Mouse (Mus musculus) ovary, postnatal 14 days (tissue): Measurements from ENCODE around the gene Fam3c.
A peak's percentile ranks its signal among the peaks of the same experiment; 100 is the strongest.

Source experiments
- DNase-seq: peaks from one replicate; pipeline ENCODE4 v3.0.0; 2022; ENCODE audit warnings: low spot score

Gene Fam3c

GRCm38 (mm10) chr6:22356086-22356507 lies at the start of gene Fam3c:
Fam3c (minus strand) TSS chr6:22356243.
- peak; percentile 97 for DNase-seq

- no peak for DNase-seq
Observed at GRCm38 (mm10) chr6:22405021-22405420, 49.0 kb upstream of the Fam3c start.

DNA sequence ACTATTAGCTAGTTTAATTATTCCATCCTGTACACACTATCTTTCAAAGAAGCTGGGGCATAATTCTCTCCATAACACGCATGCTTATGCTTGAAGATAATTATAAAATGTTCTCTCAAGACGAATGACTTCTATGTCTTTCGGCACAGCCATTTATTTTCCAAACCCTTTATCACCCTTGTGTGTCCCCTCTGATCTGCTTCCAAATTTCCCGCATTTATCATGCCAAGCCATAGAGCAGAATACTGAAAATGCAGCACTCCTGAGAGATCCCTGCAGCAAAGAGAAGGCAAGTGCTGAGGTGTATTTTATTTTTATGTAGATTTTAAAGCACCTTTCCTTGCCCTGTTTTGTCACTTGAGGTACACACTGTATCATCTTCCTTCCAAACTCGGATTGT lies 47.7 kb upstream of the Fam3c start:
- no peak for DNase-seq

DNA sequence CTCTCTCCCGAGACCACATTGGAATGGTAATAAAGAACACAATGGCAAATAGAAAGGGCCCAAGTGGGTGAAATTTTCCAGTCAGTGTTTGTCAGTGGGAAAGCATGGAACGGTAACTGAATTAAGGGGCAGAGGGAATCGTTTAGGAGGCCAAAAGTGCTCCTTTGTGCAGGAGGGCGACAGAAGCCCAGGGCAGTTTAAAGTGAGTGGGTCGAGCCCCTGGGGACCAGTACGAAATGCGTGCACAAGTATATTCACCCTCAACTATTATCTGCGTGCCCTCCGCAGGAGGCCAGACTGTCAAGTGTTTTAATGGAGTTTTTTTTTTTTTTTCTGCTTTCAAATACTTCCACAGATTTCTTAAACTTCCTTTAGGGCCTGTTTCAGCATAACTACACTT lies 47.3 kb upstream of the Fam3c start:
- no peak for DNase-seq

DNA sequence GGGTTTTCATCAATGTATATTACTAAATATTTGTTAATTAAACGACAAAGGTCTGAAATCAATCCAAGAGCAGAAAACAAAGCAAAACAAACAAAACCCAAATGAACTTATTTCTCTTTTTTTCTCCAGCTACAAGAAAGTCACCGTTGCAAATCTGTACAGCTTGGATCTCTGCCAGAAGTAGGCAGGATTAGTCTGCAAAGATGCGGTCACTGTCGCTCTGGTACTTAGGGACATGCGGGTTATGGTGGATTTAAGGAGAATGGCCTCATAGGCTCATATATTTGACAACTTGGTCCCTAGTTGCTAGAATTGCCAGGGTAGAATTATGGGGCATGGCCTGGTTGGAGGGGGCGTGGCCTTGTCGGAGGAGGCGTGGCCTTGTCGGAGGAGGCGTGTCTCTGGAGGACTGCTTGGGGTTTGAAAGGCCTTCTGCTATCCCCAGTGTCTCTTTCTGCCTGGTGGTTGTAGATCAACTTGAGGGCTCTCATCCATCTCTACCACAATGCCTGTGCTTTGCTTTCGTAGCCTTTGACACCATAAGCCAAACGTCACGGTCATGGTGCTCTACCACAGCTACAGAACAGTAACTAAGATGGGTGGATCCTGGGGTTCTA lies 46.6 kb upstream of the Fam3c start:
- DNase-seq, result no peak

- no peak for DNase-seq
Observed at GRCm38 (mm10) chr6:22402037-22402436, 46.0 kb upstream of the Fam3c start.

GRCm38 (mm10) chr6:22398079-22398774 lies 42.2 kb upstream of the Fam3c start:
- DNase-seq, result no peak

GRCm38 (mm10) chr6:22395207-22395606 lies 39.2 kb upstream of the Fam3c start:
- no peak for DNase-seq

GRCm38 (mm10) chr6:22390654-22391365 lies 34.8 kb upstream of the Fam3c start:
- no peak for DNase-seq

DNA sequence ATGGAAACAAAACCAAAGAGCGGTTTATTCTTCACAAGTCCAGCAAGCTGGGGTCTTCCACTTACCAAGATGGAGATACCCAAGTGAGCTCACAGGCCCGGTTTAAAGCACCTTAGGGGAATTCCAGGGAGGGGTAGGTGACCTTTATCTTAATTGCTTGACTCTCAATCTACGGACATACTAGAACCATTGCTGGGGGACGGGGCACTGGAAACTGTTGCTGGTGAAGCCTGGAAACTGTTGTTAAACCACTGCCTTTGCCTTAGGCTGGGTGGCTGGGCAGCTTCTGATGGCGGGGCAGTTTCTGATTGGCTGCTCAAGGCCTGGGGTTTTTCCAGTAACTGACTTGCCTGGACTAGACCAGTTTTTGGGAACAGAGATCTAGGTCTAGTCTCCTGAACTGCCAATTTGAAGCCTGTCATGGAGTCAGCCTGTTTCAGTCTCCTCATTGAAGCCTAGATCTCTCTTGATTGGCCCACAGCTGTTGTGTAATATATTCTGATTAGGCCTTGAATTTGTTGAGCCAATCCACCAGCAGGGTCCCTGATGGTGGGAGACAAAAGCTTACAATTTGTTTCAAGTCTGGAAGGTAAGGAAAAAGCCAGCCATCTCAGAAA lies 29.3 kb upstream of the Fam3c start:
- DNase-seq, result no peak

DNA sequence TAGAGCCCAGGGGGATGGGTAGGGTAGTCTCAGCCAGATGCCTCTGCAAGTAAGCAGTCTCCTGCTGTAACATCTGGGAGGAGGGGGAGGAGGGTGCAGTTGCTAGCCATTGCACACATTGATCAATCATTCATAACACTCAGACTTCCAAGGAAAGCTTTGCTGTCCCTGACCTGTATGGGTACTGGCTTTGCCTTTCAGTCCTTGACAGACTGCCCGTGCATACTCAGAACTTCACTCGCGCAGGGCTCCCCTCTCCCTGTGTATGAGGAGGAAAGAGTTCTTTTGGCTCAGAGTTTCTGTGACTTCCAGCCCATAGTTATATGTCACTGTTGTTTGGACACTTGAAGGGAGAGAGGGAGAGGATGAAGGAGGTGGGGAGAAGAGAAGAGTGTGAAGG lies 24.2 kb upstream of the Fam3c start:
- DNase-seq, result no peak

- DNase-seq, result no peak
Observed at GRCm38 (mm10) chr6:22379831-22380230, 23.8 kb upstream of the Fam3c start.

- no peak for DNase-seq
Observed at GRCm38 (mm10) chr6:22378462-22378861, 22.4 kb upstream of the Fam3c start.

DNA sequence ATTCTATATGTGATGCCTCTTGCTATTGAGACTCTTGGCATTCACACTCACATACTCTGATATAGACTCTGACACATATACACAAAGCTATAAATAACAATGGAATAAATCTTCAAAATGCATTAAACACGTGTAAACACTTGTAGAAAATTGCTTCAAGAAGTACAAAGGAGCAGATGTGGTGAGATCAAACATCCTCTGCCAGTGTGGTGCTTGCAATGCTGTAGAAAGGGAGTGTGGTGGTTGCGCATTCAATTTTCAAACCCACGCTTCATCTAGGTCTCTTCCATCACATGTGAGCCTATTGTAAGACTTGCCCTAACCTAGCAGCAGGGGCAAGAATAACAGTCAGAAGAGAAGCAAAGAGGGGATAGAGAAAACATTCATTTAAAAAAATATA lies 18.7 kb upstream of the Fam3c start:
- no peak for DNase-seq

DNA sequence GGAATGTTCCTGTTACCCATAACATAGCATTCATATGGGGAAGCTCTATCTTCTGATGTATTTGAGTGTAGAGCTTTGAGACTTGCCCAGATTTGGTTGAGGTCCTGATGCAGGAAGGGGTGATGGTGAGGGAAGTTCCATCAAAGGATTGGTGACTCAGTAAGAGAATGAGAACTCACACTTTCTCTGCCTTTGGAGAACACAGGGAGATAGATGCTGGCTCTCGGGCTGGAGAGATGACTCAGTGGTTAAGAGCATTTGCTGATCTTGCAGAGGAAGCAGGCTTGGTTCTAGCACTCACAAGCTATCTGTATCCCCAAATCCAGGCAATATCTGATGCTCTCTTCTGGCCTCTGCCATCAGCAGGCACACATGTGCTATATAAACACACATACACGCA lies 17.4 kb upstream of the Fam3c start:
- DNase-seq, result no peak

DNA sequence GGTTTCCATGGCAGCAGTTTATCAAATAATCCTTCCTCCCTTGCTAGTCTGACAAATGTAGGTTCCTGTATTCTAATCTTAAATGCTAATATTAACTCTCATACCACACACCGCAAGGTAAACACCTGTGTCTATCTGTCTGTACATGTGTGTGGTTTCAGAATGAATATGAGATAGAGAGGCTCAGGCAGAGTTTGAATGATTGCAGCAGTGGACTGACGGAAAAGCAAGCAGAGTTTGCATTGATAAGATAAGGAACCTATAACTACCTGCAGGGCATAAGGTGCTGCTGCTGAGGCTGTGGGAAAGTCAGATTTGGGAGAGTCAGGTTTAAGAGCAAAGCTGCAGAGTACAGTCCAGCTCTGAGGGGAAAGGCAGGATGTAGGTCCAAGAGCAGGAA lies 10.9 kb upstream of the Fam3c start:
- no peak for DNase-seq

GRCm38 (mm10) chr6:22363590-22363989 lies 7.5 kb upstream of the Fam3c start:
- DNase-seq, result no peak

DNA sequence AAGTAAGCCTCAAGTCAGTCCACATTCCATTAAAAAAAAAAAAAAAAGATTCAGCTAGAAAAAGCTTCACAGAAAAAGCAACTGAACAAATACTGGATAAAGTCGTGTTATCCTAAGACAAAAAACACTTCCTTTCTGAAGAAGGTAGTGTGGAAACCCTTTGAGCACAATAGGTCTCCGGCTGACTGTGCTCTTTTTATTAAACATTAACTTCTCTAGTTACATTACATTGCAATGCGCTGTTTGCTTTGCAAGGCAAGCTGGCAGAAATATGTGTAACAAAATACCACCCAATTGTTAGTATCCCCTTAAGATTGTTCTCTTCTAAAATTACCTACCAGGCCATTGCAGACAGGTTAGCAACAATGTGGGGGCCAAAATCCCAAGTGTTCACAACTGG lies 5.9 kb upstream of the Fam3c start:
- no peak for DNase-seq

DNA sequence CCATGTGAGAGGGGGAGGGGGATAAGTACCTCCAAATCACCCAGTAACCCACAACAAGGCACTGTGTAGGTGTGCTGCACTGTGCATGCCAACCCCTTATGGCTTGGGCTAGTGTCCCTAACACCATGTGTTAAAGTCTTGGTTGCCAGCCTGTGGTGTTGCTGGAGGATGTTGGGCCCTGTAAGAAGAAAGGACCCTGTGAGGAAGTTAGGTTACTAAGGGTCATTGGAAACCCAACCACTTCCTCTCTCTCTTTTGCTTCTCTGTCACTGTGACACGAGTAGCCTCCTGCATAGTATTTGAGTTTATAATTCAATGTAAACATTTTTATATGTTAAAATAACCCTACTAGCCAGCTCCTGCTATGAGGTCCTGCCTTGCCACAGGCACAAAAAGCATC lies 3.0 kb upstream of the Fam3c start:
- no peak for DNase-seq

DNA sequence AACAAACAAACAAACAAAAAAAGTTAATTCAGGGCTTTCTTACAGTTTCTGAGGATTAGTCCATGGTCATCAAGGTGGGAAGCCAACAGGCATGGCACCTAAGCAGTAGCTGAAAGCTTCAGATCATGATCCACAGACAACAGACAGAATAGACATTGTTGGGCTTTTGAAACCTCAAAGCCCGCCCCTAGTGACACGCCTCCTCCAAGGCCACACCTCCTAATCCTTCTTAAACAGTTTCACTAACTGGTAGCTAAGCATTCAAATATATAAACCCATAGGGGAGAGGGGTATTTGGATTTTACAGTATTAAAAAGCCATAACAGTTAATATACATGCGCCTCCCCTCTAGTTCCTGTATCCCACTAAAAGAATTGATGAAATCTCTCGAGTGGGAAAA lies 1.3 kb upstream of the Fam3c start:
- no peak for DNase-seq

- no peak for DNase-seq
Observed at GRCm38 (mm10) chr6:22355396-22356085, 502 bp downstream of the Fam3c start.

GRCm38 (mm10) chr6:22354675-22355074 lies 1.4 kb downstream of the Fam3c start:
- DNase-seq, result no peak
